Mouse (Mus musculus) hindbrain, embryonic 12.5 days (tissue): ENCODE results near the gene Fam178b. TPM values are rescaled to one million over a fixed set of nuclear protein-coding genes. Genes with fewer than 3 reads are reported as not detected.

ENCODE experiments used
- ATAC-seq: fragments of 200-750 bp; cut with Nextera tagmentation; 2 replicates; pipeline ENCODE4 v1.8.0; 2017; ENCODE audit warnings: moderate TSS enrichment; ENCODE audit not compliant: low FRiP score
- H3K27ac ChIP-seq: fragments of 300-500 bp; sonication (generic); 2 replicates; pipeline ENCODE4 v1.5.1; 2016; ENCODE audit warnings: mild to moderate bottlenecking
- H3K27me3 ChIP-seq: fragments of 300-500 bp; sonication (generic); 2 replicates; pipeline ENCODE4 v1.6.1; 2016; ENCODE audit warnings: mild to moderate bottlenecking
- H3K36me3 ChIP-seq: fragments of 300-500 bp; sonication (generic); 2 replicates; pipeline ENCODE4 v1.6.1; 2016; ENCODE audit warnings: mild to moderate bottlenecking
- H3K4me1 ChIP-seq: fragments of 300-500 bp; sonication (generic); 2 replicates; pipeline ENCODE4 v1.6.1; 2016
- H3K4me2 ChIP-seq: fragments of 300-500 bp; sonication (generic); replicated peaks from 2 replicates; pipeline ENCODE4 v1.6.1; 2016; ENCODE audit warnings: mild to moderate bottlenecking
- H3K4me3 ChIP-seq: fragments of 300-500 bp; sonication (generic); 2 replicates; pipeline ENCODE4 v1.5.1; 2016; ENCODE audit warnings: mild to moderate bottlenecking
- H3K9ac ChIP-seq: fragments of 300-500 bp; sonication (generic); 2 replicates; pipeline ENCODE4 v1.6.1; 2016; ENCODE audit warnings: mild to moderate bottlenecking, moderate library complexity
- H3K9me3 ChIP-seq: fragments of 300-500 bp; sonication (generic); replicated peaks from 2 replicates; pipeline ENCODE4 v1.6.1; 2016; ENCODE audit warnings: mild to moderate bottlenecking
- WGBS: fragments of 180-500 bp; shearing (Covaris S2); methylation state at CpG from one replicate; pipeline ENCODE4 v1.1.7; 2016; 5-methylcytosine and 5-hydroxymethylcytosine counted together
- polyA plus RNA-seq: library from polyadenylated mRNA; unstranded; fragments of >200 nt; fragmentation: Nextera tagmentation; extraction: Ambion mirVana; gene quantifications from 2 replicates; pipeline ENCODE4 v1.2.1, GENCODE M21; 2016

Gene Fam178b
- 0.67 TPM in 1 of 2 replicates, not detected in the other for polyA plus RNA-seq

- Histone ChIP-seq H3K4me1 (0 out of 2 replicates have a peak, but pooled peaks cover 3% of the 10 kb centered on the region), H3K9me3 (no peaks in the 10 kb centered on the region), H3K27me3 (no peaks in the 10 kb centered on the region; the same call in 1 of the 2 replicates), H3K4me2 (no peak within 1 kb of the TSS), H3K4me3 (no peak within 1 kb of the TSS), H3K27ac (no peak within 1 kb of the TSS), H3K36me3 (no peaks in the 10 kb centered on the region), H3K9ac (no peak within 1 kb of the TSS)
- 91% methylated on average over 39 of the region's 39 CpGs for WGBS
- no peak for ATAC-seq
Observed at GRCm38 (mm10) chr1:36682620-36683355, at the start of gene Fam178b. TSS of gene Fam178b (minus strand) at chr1:36683183.

GRCm38 (mm10) chr1:36724057-36724431, 41.1 kb upstream of the Fam178b start:
- 86% methylated on average over 4 of the region's 4 CpGs for WGBS
- no peaks in the 10 kb centered on the region for H3K36me3 ChIP-seq
- no peak overlapping the region for H3K27ac ChIP-seq
- H3K4me2 ChIP-seq, result no peak overlapping the region
- H3K4me3 ChIP-seq, result no peak overlapping the region
- H3K9ac ChIP-seq, result no peak overlapping the region
- no peak for ATAC-seq
- no peaks in the 10 kb centered on the region for H3K9me3 ChIP-seq
- H3K27me3 ChIP-seq, result no peaks in the 10 kb centered on the region
- H3K4me1 ChIP-seq, result no peaks in the 10 kb centered on the region

- no peak overlapping the region for H3K27ac ChIP-seq
- no peaks in the 10 kb centered on the region for H3K27me3 ChIP-seq
- H3K4me1 ChIP-seq, result no peaks in the 10 kb centered on the region
- no peak overlapping the region for H3K4me2 ChIP-seq
- no peak overlapping the region for H3K4me3 ChIP-seq
- no peaks in the 10 kb centered on the region for H3K36me3 ChIP-seq
- H3K9me3 ChIP-seq, result no peaks in the 10 kb centered on the region
- H3K9ac ChIP-seq, result no peak overlapping the region
- WGBS, result 71% methylated on average over 16 of the region's 16 CpGs
- ATAC-seq, result no peak
Observed at GRCm38 (mm10) chr1:36723146-36724056, 40.4 kb upstream of the Fam178b start.

- H3K9ac ChIP-seq, result no peak overlapping the region
- no peak overlapping the region for H3K4me2 ChIP-seq
- no peaks in the 10 kb centered on the region for H3K4me1 ChIP-seq
- H3K36me3 ChIP-seq, result no peaks in the 10 kb centered on the region
- no peak for ATAC-seq
- no peak overlapping the region for H3K4me3 ChIP-seq
- H3K9me3 ChIP-seq, result no peaks in the 10 kb centered on the region; the same call in 1 of the 2 replicates
- H3K27me3 ChIP-seq, result no peaks in the 10 kb centered on the region
- 92% methylated on average over 1 of the region's 1 CpGs for WGBS
- H3K27ac ChIP-seq, result no peak overlapping the region
Observed at GRCm38 (mm10) chr1:36718786-36719185, 35.8 kb upstream of the Fam178b start.

- 80% methylated on average over 5 of the region's 5 CpGs for WGBS
- Histone ChIP-seq H3K4me2 (no peak within 1 kb of the TSS), H3K27me3 (no peaks in the 10 kb centered on the region), H3K4me1 (no peaks in the 10 kb centered on the region), H3K4me3 (no peak within 1 kb of the TSS), H3K9me3 (no peaks in the 10 kb centered on the region; the same call in 1 of the 2 replicates), H3K9ac (no peak within 1 kb of the TSS), H3K27ac (no peak within 1 kb of the TSS), H3K36me3 (no peaks in the 10 kb centered on the region)
- ATAC-seq, result no peak
Observed at GRCm38 (mm10) chr1:36714311-36714710, 31.3 kb upstream of the Fam178b start, which contains the start of gene Actr1b. TSS of gene Actr1b (minus strand) at chr1:36714422.

GRCm38 (mm10) chr1:36711104-36711503, 28.1 kb upstream of the Fam178b start:
- Histone ChIP-seq H3K4me3 (no peak overlapping the region), H3K4me1 (peaks cover 17% of the 10 kb centered on the region), H3K36me3 (peaks cover 15% of the 10 kb centered on the region), H3K9ac (no peak overlapping the region), H3K27me3 (no peaks in the 10 kb centered on the region), H3K4me2 (no peak overlapping the region), H3K9me3 (no peaks in the 10 kb centered on the region; the same call in 1 of the 2 replicates), H3K27ac (no peak overlapping the region)
- 96% methylated on average over 2 of the region's 2 CpGs for WGBS
- ATAC-seq, result no peak

- Histone ChIP-seq H3K9me3 (no peaks in the 10 kb centered on the region; the same call in 1 of the 2 replicates), H3K4me1 (peaks cover 17% of the 10 kb centered on the region), H3K36me3 (peaks cover 27% of the 10 kb centered on the region), H3K27me3 (no peaks in the 10 kb centered on the region), H3K4me3 (peak within 1 kb of the TSS; percentile 96), H3K9ac (peak within 1 kb of the TSS; percentile 96), H3K4me2 (peak within 1 kb of the TSS; percentile 90), H3K27ac (peak within 1 kb of the TSS; percentile 85)
- 0% methylated on average over 29 of the region's 29 CpGs for WGBS
- peak; percentile 95 for ATAC-seq
Observed at GRCm38 (mm10) chr1:36709854-36710280, 26.9 kb upstream of the Fam178b start, which contains the start of gene 4933424G06Rik. TSS of gene 4933424G06Rik (plus strand) at chr1:36710149.

- Histone ChIP-seq H3K9me3 (no peaks in the 10 kb centered on the region; the same call in 1 of the 2 replicates), H3K4me1 (peaks cover 17% of the 10 kb centered on the region), H3K4me3 (peak overlapping the region; percentile 96), H3K9ac (peak overlapping the region; percentile 96), H3K36me3 (peaks cover 33% of the 10 kb centered on the region), H3K4me2 (peak overlapping the region; percentile 90), H3K27me3 (no peaks in the 10 kb centered on the region), H3K27ac (peak overlapping the region; percentile 85)
- WGBS, result under 1% methylated on average over 33 of the region's 33 CpGs
- ATAC-seq, result peak; percentile 81
Observed at GRCm38 (mm10) chr1:36709055-36709853, 26.3 kb upstream of the Fam178b start.

GRCm38 (mm10) chr1:36708626-36709025, 25.6 kb upstream of the Fam178b start:
- Histone ChIP-seq H3K9ac (peak overlapping the region; percentile 96), H3K27ac (no peak overlapping the region), H3K9me3 (no peaks in the 10 kb centered on the region; the same call in 1 of the 2 replicates), H3K4me2 (peak overlapping the region; percentile 90), H3K4me1 (peaks cover 17% of the 10 kb centered on the region), H3K27me3 (no peaks in the 10 kb centered on the region), H3K4me3 (peak overlapping the region; percentile 96), H3K36me3 (peaks cover 39% of the 10 kb centered on the region)
- no peak for ATAC-seq
- WGBS, result 90% methylated on average over 1 of the region's 1 CpGs

- H3K27ac ChIP-seq, result no peak overlapping the region
- no peaks in the 10 kb centered on the region for H3K27me3 ChIP-seq
- H3K9me3 ChIP-seq, result no peaks in the 10 kb centered on the region
- H3K9ac ChIP-seq, result 0 out of 2 replicates have a peak overlapping the region, but pooled peaks have one; percentile 5
- ATAC-seq, result no peak
- peak overlapping the region; percentile 90; the same call in 1 of the 2 replicates for H3K4me2 ChIP-seq
- peaks cover 47% of the 10 kb centered on the region for H3K36me3 ChIP-seq
- 83% methylated on average over 3 of the region's 3 CpGs for WGBS
- H3K4me3 ChIP-seq, result no peak overlapping the region
- H3K4me1 ChIP-seq, result peaks cover 17% of the 10 kb centered on the region
Observed at GRCm38 (mm10) chr1:36707797-36708196, 24.8 kb upstream of the Fam178b start.

- 85% methylated on average over 2 of the region's 2 CpGs for WGBS
- H3K36me3 ChIP-seq, result peaks cover 53% of the 10 kb centered on the region
- H3K4me3 ChIP-seq, result no peak overlapping the region
- no peak for ATAC-seq
- H3K27ac ChIP-seq, result no peak overlapping the region
- H3K27me3 ChIP-seq, result no peaks in the 10 kb centered on the region
- H3K9me3 ChIP-seq, result no peaks in the 10 kb centered on the region
- no peak overlapping the region for H3K9ac ChIP-seq
- H3K4me1 ChIP-seq, result peaks cover 17% of the 10 kb centered on the region
- H3K4me2 ChIP-seq, result no peak overlapping the region
Observed at GRCm38 (mm10) chr1:36707166-36707565, 24.2 kb upstream of the Fam178b start.
